Mouse (Mus musculus) kidney, postnatal 0 days (tissue): Measurements from ENCODE around the gene Gse1. TPM values are rescaled to one million over a fixed set of nuclear protein-coding genes. Genes with fewer than 3 reads are reported as not detected.

Experiments
- ATAC-seq: fragments of 200-750 bp; cut with Nextera tagmentation; replicated peaks from 2 replicates; pipeline ENCODE4 v1.8.0; 2017; ENCODE audit warnings: low read depth, moderate number of reproducible peaks, moderate TSS enrichment, moderate library complexity; ENCODE audit not compliant: low FRiP score
- DNase-seq: peaks from one replicate; pipeline ENCODE4 v3.0.0-alpha.2; 2016; ENCODE audit warnings: low spot score
- H3K27ac ChIP-seq: fragments of 300-500 bp; sonication (generic); 2 replicates; pipeline ENCODE4 v1.5.1; 2014; ENCODE audit warnings: mild to moderate bottlenecking
- H3K27me3 ChIP-seq: fragments of 300-500 bp; sonication (generic); 2 replicates; pipeline ENCODE4 v1.6.1; 2014; ENCODE audit warnings: low read length, mixed read lengths; ENCODE audit not compliant: insufficient read depth
- H3K36me3 ChIP-seq: fragments of 300-500 bp; sonication (generic); 2 replicates; pipeline ENCODE4 v1.6.1; 2014; ENCODE audit warnings: low read length, mixed read lengths; ENCODE audit not compliant: insufficient read depth
- H3K4me1 ChIP-seq: fragments of 300-500 bp; sonication (generic); replicated peaks from 2 replicates; pipeline ENCODE4 v1.6.1; 2014; ENCODE audit warnings: antibody characterized with exemption, low read length, mixed read lengths; ENCODE audit not compliant: insufficient read depth
- H3K4me2 ChIP-seq: fragments of 300-500 bp; sonication (generic); 2 replicates; pipeline ENCODE4 v1.6.1; 2014; ENCODE audit warnings: mild to moderate bottlenecking, low read length, moderate library complexity, mixed read lengths
- H3K4me3 ChIP-seq: fragments of 300-500 bp; sonication (generic); replicated peaks from 2 replicates; pipeline ENCODE4 v1.5.1; 2014; ENCODE audit warnings: low read depth, low read length
- H3K9ac ChIP-seq: fragments of 300-500 bp; sonication (generic); 2 replicates; pipeline ENCODE4 v1.6.1; 2014; ENCODE audit warnings: low read depth, low read length
- H3K9me3 ChIP-seq: fragments of 300-500 bp; sonication (generic); replicated peaks from 2 replicates; pipeline ENCODE4 v1.6.1; 2016; ENCODE audit warnings: low read length, inconsistent platforms, mixed read lengths
- CTCF ChIP-seq: IDR thresholded peaks from 2 replicates; pipeline ENCODE4 v1.5.1; 2016; ENCODE audit warnings: antibody characterized with exemption, low read depth, mild to moderate bottlenecking, moderate library complexity
- WGBS: fragments of 180-500 bp; shearing (Covaris S2); extraction: QIAGEN DNeasy Blood & Tissue Kit; methylation state at CpG from one replicate; pipeline ENCODE4 v1.1.7; 2014; 5-methylcytosine and 5-hydroxymethylcytosine counted together
- polyA plus RNA-seq: library from polyadenylated mRNA; unstranded; fragments of >200 nt; fragmentation: Nextera tagmentation; extraction: Ambion mirVana; gene quantifications from 2 replicates; pipeline ENCODE4 v1.2.1, GENCODE M21; 2015

Gse1 gene
- polyA plus RNA-seq, 1 experiment from 2014 or later: 8.4 TPM

DNA sequence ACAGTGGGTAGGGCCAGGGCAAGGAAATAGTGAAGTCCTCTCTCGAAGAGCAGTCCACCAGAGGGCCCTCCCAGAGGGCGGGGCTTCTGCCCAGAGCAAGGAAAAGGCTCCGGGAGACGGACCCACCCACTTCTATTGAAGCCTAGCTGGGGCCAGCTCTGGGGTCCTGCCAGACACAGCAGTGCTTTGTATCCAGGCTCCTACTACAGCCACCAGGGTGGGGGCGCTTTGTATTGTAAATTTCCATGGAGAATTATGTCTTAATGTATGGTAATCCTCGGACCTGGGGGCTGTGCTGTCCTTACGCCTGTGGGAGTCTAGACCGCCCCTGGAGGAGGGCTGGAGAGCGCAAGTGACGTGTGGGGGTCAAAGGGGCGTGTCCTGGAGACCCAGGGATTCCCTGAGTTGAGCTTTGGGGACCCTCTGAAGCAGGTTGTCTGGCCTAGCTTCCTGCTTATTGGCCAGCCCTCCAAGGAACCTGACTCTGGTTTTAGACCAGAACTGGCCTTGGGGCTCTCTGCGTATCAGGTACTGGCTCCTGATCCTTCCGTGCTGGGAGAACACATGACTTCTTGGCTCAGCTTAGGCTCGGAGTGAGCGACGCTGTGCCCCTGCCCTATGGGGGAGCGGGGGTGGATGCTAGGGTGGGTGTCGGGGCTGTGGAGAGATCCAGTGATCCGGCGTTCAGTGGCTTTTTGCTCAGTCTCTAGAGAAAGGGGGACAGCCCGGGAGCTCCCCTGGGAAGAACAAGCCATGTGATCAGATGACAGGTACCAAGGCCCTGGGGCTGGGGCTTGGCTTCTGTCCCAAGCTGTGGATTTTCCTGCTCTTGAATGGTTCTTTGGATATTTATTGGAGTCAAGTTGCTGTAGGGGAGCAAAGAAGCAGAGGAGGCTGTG is 281.1 kb downstream of the Gse1 start:
- TF ChIP-seq CTCF: peak; percentile 46
- Histone ChIP-seq H3K4me2 (peak overlapping the region; percentile 44), H3K36me3 (no peaks in the 10 kb centered on the region), H3K27ac (no peak overlapping the region), H3K4me3 (no peak overlapping the region), H3K9me3 (no peaks in the 10 kb centered on the region), H3K4me1 (peaks cover 46% of the 10 kb centered on the region), H3K27me3 (no peaks in the 10 kb centered on the region), H3K9ac (no peak overlapping the region)
- ATAC-seq: peak; percentile 38; the same call in 1 of the 2 replicates
- DNase-seq: peak; percentile 78
- WGBS: 12% methylated on average over 21 of the region's 21 CpGs

- 0 out of 2 replicates have a peak, but pooled peaks have one; percentile 7 for TF ChIP-seq CTCF
- Histone ChIP-seq H3K4me3 (no peak overlapping the region), H3K9ac (no peak overlapping the region), H3K36me3 (no peaks in the 10 kb centered on the region), H3K27ac (no peak overlapping the region), H3K4me2 (no peak overlapping the region), H3K27me3 (no peaks in the 10 kb centered on the region), H3K9me3 (no peaks in the 10 kb centered on the region), H3K4me1 (peaks cover 40% of the 10 kb centered on the region)
- ATAC-seq (no peak), DNase-seq (no peak)
- 11% methylated on average over 4 of the region's 6 CpGs for whole genome bisulfite sequencing
Observed at GRCm38 (mm10) chr8:120510035-120510416, 281.8 kb downstream of the Gse1 start.

GRCm38 (mm10) chr8:120510863-120511457 is 282.7 kb downstream of the Gse1 start:
- H3K4me3 ChIP-seq: no peak overlapping the region
- peaks cover 33% of the 10 kb centered on the region for H3K4me1 ChIP-seq
- no peaks in the 10 kb centered on the region for H3K27me3 ChIP-seq
- H3K9me3 ChIP-seq: no peaks in the 10 kb centered on the region
- DNase-seq (no peak), ATAC-seq (no peak)
- WGBS: 46% methylated on average over 5 of the region's 5 CpGs
- H3K4me2 ChIP-seq: no peak overlapping the region
- no peaks in the 10 kb centered on the region for H3K36me3 ChIP-seq
- H3K27ac ChIP-seq: no peak overlapping the region
- no peak for TF ChIP-seq CTCF
- no peak overlapping the region for H3K9ac ChIP-seq

DNA sequence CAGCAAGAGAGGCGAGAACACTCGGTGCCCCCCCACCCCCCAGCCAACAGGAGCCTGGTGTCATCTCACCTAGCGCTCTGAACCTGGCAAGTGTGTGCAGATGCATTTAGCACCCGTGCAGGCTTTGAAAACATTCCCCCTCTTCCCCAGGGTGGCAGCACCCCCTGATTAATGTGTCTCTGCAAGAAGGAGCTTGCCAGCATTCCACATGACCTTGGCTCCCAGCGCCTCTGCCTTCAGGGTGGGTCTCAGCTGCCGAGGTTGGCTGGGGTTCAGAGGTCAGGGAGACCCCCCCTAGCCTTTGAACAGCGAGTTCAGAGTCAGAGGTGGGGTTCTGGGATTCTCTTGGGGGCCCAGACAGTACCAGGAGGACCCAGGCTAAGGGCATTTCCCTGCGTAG is 283.5 kb downstream of the Gse1 start:
- DNase-seq: no peak
- Histone ChIP-seq H3K4me2 (no peak overlapping the region), H3K4me3 (no peak overlapping the region), H3K9ac (no peak overlapping the region), H3K27me3 (no peaks in the 10 kb centered on the region), H3K36me3 (no peaks in the 10 kb centered on the region), H3K27ac (no peak overlapping the region), H3K4me1 (peaks cover 31% of the 10 kb centered on the region), H3K9me3 (no peaks in the 10 kb centered on the region)
- WGBS: 46% methylated on average over 8 of the region's 8 CpGs
- no peak for TF ChIP-seq CTCF
- no peak for ATAC-seq

GRCm38 (mm10) chr8:120512326-120512725 is 284.1 kb downstream of the Gse1 start:
- H3K4me3 ChIP-seq: no peak overlapping the region
- WGBS: 58% methylated on average over 11 of the region's 11 CpGs
- TF ChIP-seq CTCF: no peak
- no peak overlapping the region for H3K4me2 ChIP-seq
- no peaks in the 10 kb centered on the region for H3K36me3 ChIP-seq
- no peaks in the 10 kb centered on the region for H3K9me3 ChIP-seq
- H3K4me1 ChIP-seq: peaks cover 36% of the 10 kb centered on the region
- no peaks in the 10 kb centered on the region for H3K27me3 ChIP-seq
- H3K27ac ChIP-seq: no peak overlapping the region
- no peak for ATAC-seq
- no peak overlapping the region for H3K9ac ChIP-seq
- DNase-seq: no peak

- no peak for DNase-seq
- H3K4me2 ChIP-seq: no peak overlapping the region
- no peak for TF ChIP-seq CTCF
- no peaks in the 10 kb centered on the region for H3K9me3 ChIP-seq
- H3K4me3 ChIP-seq: no peak overlapping the region
- 83% methylated on average over 6 of the region's 6 CpGs for WGBS
- no peak for ATAC-seq
- H3K36me3 ChIP-seq: no peaks in the 10 kb centered on the region
- no peaks in the 10 kb centered on the region for H3K27me3 ChIP-seq
- H3K9ac ChIP-seq: no peak overlapping the region
- H3K4me1 ChIP-seq: peaks cover 42% of the 10 kb centered on the region
- no peak overlapping the region for H3K27ac ChIP-seq
Observed at GRCm38 (mm10) chr8:120513145-120513544, 284.9 kb downstream of the Gse1 start.
